Mouse (Mus musculus): ENCODE data around the gene Chd1. TPM values are rescaled to one million over a fixed set of nuclear protein-coding genes. Genes with fewer than 3 reads are reported as not detected.
A peak's percentile ranks its signal among the peaks of the same experiment; 100 is the strongest.

Chd1 gene
- polyA plus RNA-seq, 1 experiment from 2014 or later, result 35.7 TPM

- no peaks in the 10 kb centered on the region for H3K27me3 ChIP-seq (ENCODE audit: control insufficient read depth, insufficient read depth, low read length)
- WGBS, result 35% methylated on average over 3 of the region's 3 CpGs
- no peaks in the 10 kb centered on the region for H3K36me3 ChIP-seq (ENCODE audit: control insufficient read depth, insufficient read depth, low read length)
- no peaks in the 10 kb centered on the region for H3K4me1 ChIP-seq (ENCODE audit: control insufficient read depth, insufficient read depth, low read length)
- H3K27ac ChIP-seq (ENCODE audit: low read length), result no peak overlapping the region
- no peak for ATAC-seq (ENCODE audit: insufficient number of reproducible peaks, insufficient read depth, low FRiP score, low read depth)
- H3K4me2 ChIP-seq (replicated peaks; ENCODE audit: low read depth, low read length), result no peak overlapping the region
- H3K4me3 ChIP-seq (ENCODE audit: low read depth, low read length), result no peak overlapping the region
- no peak overlapping the region for H3K9ac ChIP-seq (replicated peaks; ENCODE audit: low read depth, low read length)
- H3K9me3 ChIP-seq (ENCODE audit: control insufficient read depth, low read depth, low read length), result no peaks in the 10 kb centered on the region
These were observed 82.3 kb downstream of the Chd1 start for GRCm38 (mm10) chr17:15787036-15787435.

GRCm38 (mm10) chr17:15790716-15791115 is 85.9 kb downstream of the Chd1 start:
- Histone ChIP-seq H3K4me3 (ENCODE audit: low read depth, low read length) (no peak overlapping the region), H3K27me3 (ENCODE audit: control insufficient read depth, insufficient read depth, low read length) (no peaks in the 10 kb centered on the region), H3K9ac (replicated peaks; ENCODE audit: low read depth, low read length) (no peak overlapping the region), H3K36me3 (ENCODE audit: control insufficient read depth, insufficient read depth, low read length) (no peaks in the 10 kb centered on the region), H3K27ac (ENCODE audit: low read length) (no peak overlapping the region), H3K4me2 (replicated peaks; ENCODE audit: low read depth, low read length) (no peak overlapping the region), H3K4me1 (ENCODE audit: control insufficient read depth, insufficient read depth, low read length) (no peaks in the 10 kb centered on the region), H3K9me3 (ENCODE audit: control insufficient read depth, low read depth, low read length) (no peaks in the 10 kb centered on the region)
- ATAC-seq (ENCODE audit: insufficient number of reproducible peaks, insufficient read depth, low FRiP score, low read depth), result no peak
- 86% methylated on average over 8 of the region's 8 CpGs for WGBS

GRCm38 (mm10) chr17:15799195-15799793 is 94.5 kb downstream of the Chd1 start:
- no peaks in the 10 kb centered on the region for H3K9me3 ChIP-seq (ENCODE audit: control insufficient read depth, low read depth, low read length)
- no peaks in the 10 kb centered on the region for H3K27me3 ChIP-seq (ENCODE audit: control insufficient read depth, insufficient read depth, low read length)
- 83% methylated on average over 3 of the region's 3 CpGs for WGBS
- no peaks in the 10 kb centered on the region for H3K4me1 ChIP-seq (ENCODE audit: control insufficient read depth, insufficient read depth, low read length)
- no peak overlapping the region for H3K9ac ChIP-seq (replicated peaks; ENCODE audit: low read depth, low read length)
- H3K4me3 ChIP-seq (ENCODE audit: low read depth, low read length), result no peak overlapping the region
- H3K27ac ChIP-seq (ENCODE audit: low read length), result no peak overlapping the region
- ATAC-seq (ENCODE audit: insufficient number of reproducible peaks, insufficient read depth, low FRiP score, low read depth), result no peak
- H3K36me3 ChIP-seq (ENCODE audit: control insufficient read depth, insufficient read depth, low read length), result no peaks in the 10 kb centered on the region
- no peak overlapping the region for H3K4me2 ChIP-seq (replicated peaks; ENCODE audit: low read depth, low read length)

- Histone ChIP-seq H3K4me2 (replicated peaks; ENCODE audit: low read depth, low read length) (no peak overlapping the region), H3K27me3 (ENCODE audit: control insufficient read depth, insufficient read depth, low read length) (no peaks in the 10 kb centered on the region), H3K4me1 (ENCODE audit: control insufficient read depth, insufficient read depth, low read length) (peaks cover 13% of the 10 kb centered on the region), H3K4me3 (ENCODE audit: low read depth, low read length) (no peak overlapping the region), H3K9me3 (ENCODE audit: control insufficient read depth, low read depth, low read length) (no peaks in the 10 kb centered on the region), H3K9ac (replicated peaks; ENCODE audit: low read depth, low read length) (no peak overlapping the region), H3K36me3 (ENCODE audit: control insufficient read depth, insufficient read depth, low read length) (peaks cover 18% of the 10 kb centered on the region), H3K27ac (ENCODE audit: low read length) (no peak overlapping the region)
- WGBS, result 47% methylated on average over 15 of the region's 15 CpGs
- ATAC-seq (ENCODE audit: insufficient number of reproducible peaks, insufficient read depth, low FRiP score, low read depth), result no peak
These were observed 99.4 kb downstream of the Chd1 start for GRCm38 (mm10) chr17:15804008-15804812.

- Histone ChIP-seq H3K9me3 (ENCODE audit: control insufficient read depth, low read depth, low read length) (no peaks in the 10 kb centered on the region), H3K27ac (ENCODE audit: low read length) (no peak overlapping the region), H3K27me3 (ENCODE audit: control insufficient read depth, insufficient read depth, low read length) (no peaks in the 10 kb centered on the region), H3K4me1 (ENCODE audit: control insufficient read depth, insufficient read depth, low read length) (peaks cover 37% of the 10 kb centered on the region), H3K9ac (replicated peaks; ENCODE audit: low read depth, low read length) (no peak overlapping the region), H3K4me2 (replicated peaks; ENCODE audit: low read depth, low read length) (no peak overlapping the region), H3K4me3 (ENCODE audit: low read depth, low read length) (no peak overlapping the region), H3K36me3 (ENCODE audit: control insufficient read depth, insufficient read depth, low read length) (peaks cover 20% of the 10 kb centered on the region)
- WGBS, result 81% methylated on average over 23 of the region's 23 CpGs
- ATAC-seq (ENCODE audit: insufficient number of reproducible peaks, insufficient read depth, low FRiP score, low read depth), result no peak; the same call in 1 of the 2 replicates
These were observed 102.7 kb downstream of the Chd1 start for GRCm38 (mm10) chr17:15807295-15807984.

- WGBS, result 33% methylated on average over 4 of the region's 4 CpGs
- ATAC-seq (ENCODE audit: insufficient number of reproducible peaks, insufficient read depth, low FRiP score, low read depth), result no peak
- no peak overlapping the region for H3K4me2 ChIP-seq (replicated peaks; ENCODE audit: low read depth, low read length)
- H3K27ac ChIP-seq (ENCODE audit: low read length), result no peak overlapping the region
- H3K9ac ChIP-seq (replicated peaks; ENCODE audit: low read depth, low read length), result no peak overlapping the region
- H3K36me3 ChIP-seq (ENCODE audit: control insufficient read depth, insufficient read depth, low read length), result peaks cover 25% of the 10 kb centered on the region
- no peaks in the 10 kb centered on the region for H3K9me3 ChIP-seq (ENCODE audit: control insufficient read depth, low read depth, low read length)
- no peak overlapping the region for H3K4me3 ChIP-seq (ENCODE audit: low read depth, low read length)
- H3K27me3 ChIP-seq (ENCODE audit: control insufficient read depth, insufficient read depth, low read length), result no peaks in the 10 kb centered on the region
- H3K4me1 ChIP-seq (ENCODE audit: control insufficient read depth, insufficient read depth, low read length), result peaks cover 40% of the 10 kb centered on the region
These were observed 103.2 kb downstream of the Chd1 start for GRCm38 (mm10) chr17:15808015-15808414.

GRCm38 (mm10) chr17:15808468-15809374 is 104.0 kb downstream of the Chd1 start:
- Histone ChIP-seq H3K4me2 (replicated peaks; ENCODE audit: low read depth, low read length) (0 out of 2 replicates have a peak overlapping the region, but pooled peaks have one; percentile 5), H3K36me3 (ENCODE audit: control insufficient read depth, insufficient read depth, low read length) (peaks cover 26% of the 10 kb centered on the region), H3K27me3 (ENCODE audit: control insufficient read depth, insufficient read depth, low read length) (no peaks in the 10 kb centered on the region), H3K9me3 (ENCODE audit: control insufficient read depth, low read depth, low read length) (no peaks in the 10 kb centered on the region), H3K9ac (replicated peaks; ENCODE audit: low read depth, low read length) (no peak overlapping the region), H3K4me1 (ENCODE audit: control insufficient read depth, insufficient read depth, low read length) (peaks cover 46% of the 10 kb centered on the region), H3K4me3 (ENCODE audit: low read depth, low read length) (no peak overlapping the region), H3K27ac (ENCODE audit: low read length) (peak overlapping the region; percentile 39; the same call in 1 of the 2 replicates)
- 22% methylated on average over 10 of the region's 10 CpGs for WGBS
- no peak for ATAC-seq (ENCODE audit: insufficient number of reproducible peaks, insufficient read depth, low FRiP score, low read depth)

GRCm38 (mm10) chr17:15809949-15810348 is 105.2 kb downstream of the Chd1 start:
- H3K4me1 ChIP-seq (ENCODE audit: control insufficient read depth, insufficient read depth, low read length), result peaks cover 56% of the 10 kb centered on the region
- 55% methylated on average over 2 of the region's 2 CpGs for WGBS
- H3K4me2 ChIP-seq (replicated peaks; ENCODE audit: low read depth, low read length), result no peak overlapping the region
- H3K36me3 ChIP-seq (ENCODE audit: control insufficient read depth, insufficient read depth, low read length), result peaks cover 26% of the 10 kb centered on the region
- H3K4me3 ChIP-seq (ENCODE audit: low read depth, low read length), result no peak overlapping the region
- no peak for ATAC-seq (ENCODE audit: insufficient number of reproducible peaks, insufficient read depth, low FRiP score, low read depth)
- peak overlapping the region; percentile 39; the same call in 1 of the 2 replicates for H3K27ac ChIP-seq (ENCODE audit: low read length)
- no peaks in the 10 kb centered on the region for H3K27me3 ChIP-seq (ENCODE audit: control insufficient read depth, insufficient read depth, low read length)
- no peak overlapping the region for H3K9ac ChIP-seq (replicated peaks; ENCODE audit: low read depth, low read length)
- H3K9me3 ChIP-seq (ENCODE audit: control insufficient read depth, low read depth, low read length), result no peaks in the 10 kb centered on the region
